Mouse (Mus musculus): ENCODE results near the gene Slc16a10.
A peak's percentile ranks its signal among the peaks of the same experiment; 100 is the strongest.

The Slc16a10 gene

GRCm38 (mm10) chr10:40068595-40068994, 73.5 kb downstream of the Slc16a10 start:
- no peak for DNase-seq (ENCODE audit: low spot score in 2 of 2)

- DNase-seq (ENCODE audit: low spot score in 2 of 2), result no peak
These were observed 74.5 kb downstream of the Slc16a10 start for GRCm38 (mm10) chr10:40067529-40067928.

GRCm38 (mm10) chr10:40067071-40067470, 75.0 kb downstream of the Slc16a10 start:
- no peak for DNase-seq (ENCODE audit: low spot score in 2 of 2)

- DNase-seq (ENCODE audit: low spot score in 2 of 2), result no peak
These were observed 76.7 kb downstream of the Slc16a10 start for GRCm38 (mm10) chr10:40065357-40065756.

- no peak for DNase-seq (ENCODE audit: low spot score in 2 of 2)
These were observed 78.7 kb downstream of the Slc16a10 start for GRCm38 (mm10) chr10:40063291-40063890.

GRCm38 (mm10) chr10:40062812-40063211, 79.2 kb downstream of the Slc16a10 start:
- no peak for DNase-seq (ENCODE audit: low spot score in 2 of 2)

- no peak for DNase-seq (ENCODE audit: low spot score in 2 of 2)
These were observed 80.1 kb downstream of the Slc16a10 start for GRCm38 (mm10) chr10:40061926-40062325.

GRCm38 (mm10) chr10:40058786-40059120, 83.3 kb downstream of the Slc16a10 start:
- no peak for DNase-seq (ENCODE audit: low spot score in 2 of 2)

GRCm38 (mm10) chr10:40058062-40058785, 83.8 kb downstream of the Slc16a10 start:
- DNase-seq (ENCODE audit: low spot score in 2 of 2), result no peak

GRCm38 (mm10) chr10:40057615-40058014, 84.4 kb downstream of the Slc16a10 start:
- DNase-seq (ENCODE audit: low spot score in 2 of 2), result no peak

GRCm38 (mm10) chr10:40054455-40054854, 87.6 kb downstream of the Slc16a10 start:
- no peak for DNase-seq (ENCODE audit: low spot score in 2 of 2)

GRCm38 (mm10) chr10:40053896-40054295, 88.2 kb downstream of the Slc16a10 start:
- DNase-seq (ENCODE audit: low spot score in 2 of 2), result no peak

GRCm38 (mm10) chr10:40053257-40053895, 88.7 kb downstream of the Slc16a10 start:
- DNase-seq (ENCODE audit: low spot score in 2 of 2), result peak in 1 of 2 experiments; percentile 26

GRCm38 (mm10) chr10:40051997-40052396, 90.1 kb downstream of the Slc16a10 start:
- DNase-seq (ENCODE audit: low spot score in 2 of 2), result no peak

- no peak for DNase-seq (ENCODE audit: low spot score in 2 of 2)
These were observed 91.3 kb downstream of the Slc16a10 start for GRCm38 (mm10) chr10:40050763-40051162.

GRCm38 (mm10) chr10:40041339-40041738, 100.7 kb downstream of the Slc16a10 start:
- no peak for DNase-seq (ENCODE audit: low spot score in 2 of 2)

- no peak for DNase-seq (ENCODE audit: low spot score in 2 of 2)
These were observed 105.1 kb downstream of the Slc16a10 start for GRCm38 (mm10) chr10:40036686-40037560.

GRCm38 (mm10) chr10:40034956-40035355, 107.1 kb downstream of the Slc16a10 start:
- no peak for DNase-seq (ENCODE audit: low spot score in 2 of 2)

GRCm38 (mm10) chr10:40032897-40033296, 109.2 kb downstream of the Slc16a10 start:
- no peak for DNase-seq (ENCODE audit: low spot score in 2 of 2)

- DNase-seq (ENCODE audit: low spot score in 2 of 2), result no peak
These were observed 111.3 kb downstream of the Slc16a10 start for GRCm38 (mm10) chr10:40030716-40031115.

- DNase-seq (ENCODE audit: low spot score in 2 of 2), result no peak
These were observed 112.4 kb downstream of the Slc16a10 start for GRCm38 (mm10) chr10:40029610-40030009.

- DNase-seq (ENCODE audit: low spot score in 2 of 2), result no peak
These were observed 114.0 kb downstream of the Slc16a10 start for GRCm38 (mm10) chr10:40028091-40028490.
